Mouse (Mus musculus): ENCODE data around the gene Otop3.

DNA sequence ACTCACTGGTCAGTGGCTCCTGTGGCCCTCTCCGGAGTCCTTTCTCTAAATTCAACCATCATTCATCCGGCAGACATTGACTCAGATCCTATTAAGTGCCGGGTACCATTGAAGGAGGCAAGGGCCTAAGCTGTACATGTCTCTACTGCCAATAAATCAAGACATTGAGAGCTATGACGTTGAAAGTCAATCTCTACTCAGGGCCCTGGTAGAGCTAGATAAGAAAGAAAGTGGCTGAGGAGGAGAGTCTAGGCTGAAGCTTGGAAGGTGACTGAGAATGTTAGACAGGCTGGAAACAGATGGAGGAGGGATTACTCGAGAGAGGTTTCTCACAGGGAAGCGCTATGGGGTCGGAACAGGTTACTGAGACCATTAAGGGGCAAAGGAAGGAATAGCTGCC lies 35.8 kb downstream of the Otop3 start:
- TF ChIP-seq CTCF (IDR thresholded peaks at IDR 0.05; ENCODE audit: borderline replicate concordance, extremely low read depth, insufficient read depth, insufficient read length), result no peak
- TF ChIP-seq POLR2A (IDR thresholded peaks at IDR 0.05; ENCODE audit: borderline replicate concordance, extremely low read depth, insufficient read depth, insufficient read length, poor library complexity, severe bottlenecking), result no peak
